Mouse (Mus musculus): Measurements from ENCODE around the gene Trim41.
"Not testable (repeated sequence)": the region's sequence is repeated elsewhere in the genome, so short reads cannot be mapped to it uniquely, and the experiment has no call there.

Trim41 gene

DNA sequence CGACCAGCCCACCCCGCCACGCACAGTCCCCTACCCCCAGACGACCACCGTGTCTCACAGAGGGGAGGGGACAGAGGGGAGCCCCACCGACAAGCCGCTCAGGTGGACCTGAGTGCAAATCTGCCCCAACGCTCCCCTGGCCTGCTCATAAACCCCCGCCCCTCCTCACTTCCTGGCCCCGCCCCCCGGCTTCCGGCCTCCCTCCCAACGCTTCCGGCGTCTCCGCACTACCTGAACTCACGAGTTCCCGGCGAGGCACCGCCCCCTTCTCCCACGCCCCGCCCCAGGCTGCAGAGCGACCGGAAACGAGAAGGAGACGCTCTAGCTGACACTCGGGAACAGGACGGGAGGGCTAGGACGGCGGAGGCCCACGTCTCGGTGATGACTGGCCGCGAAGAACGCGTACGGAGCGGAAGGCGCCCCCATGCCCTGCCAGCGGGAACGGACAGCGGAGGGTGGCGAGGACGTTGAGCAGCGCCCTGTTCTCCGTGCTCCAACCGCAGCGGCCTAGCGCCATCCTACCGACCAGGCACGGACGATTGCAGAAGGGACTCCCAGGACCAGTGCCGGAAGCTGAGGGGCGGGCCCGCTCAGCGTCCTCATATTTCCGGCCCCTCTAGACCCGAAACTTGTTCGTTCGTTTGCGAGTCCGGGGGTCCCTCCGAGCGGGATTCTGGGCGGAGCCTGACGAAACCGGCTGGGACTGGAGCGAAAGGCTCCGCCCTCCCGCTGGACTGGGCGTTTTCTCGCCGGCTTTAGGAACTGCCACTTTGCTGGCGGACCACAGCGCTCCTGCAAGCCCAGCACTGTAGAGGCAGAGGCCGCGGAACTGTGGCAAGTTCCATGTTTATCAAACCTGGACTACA is at the start of gene Trim41:
Gene Trim41 (minus strand): TSS at position 554 of the 866 bp plus-strand sequence.
- DNase-seq = peak; percentile 98

DNA sequence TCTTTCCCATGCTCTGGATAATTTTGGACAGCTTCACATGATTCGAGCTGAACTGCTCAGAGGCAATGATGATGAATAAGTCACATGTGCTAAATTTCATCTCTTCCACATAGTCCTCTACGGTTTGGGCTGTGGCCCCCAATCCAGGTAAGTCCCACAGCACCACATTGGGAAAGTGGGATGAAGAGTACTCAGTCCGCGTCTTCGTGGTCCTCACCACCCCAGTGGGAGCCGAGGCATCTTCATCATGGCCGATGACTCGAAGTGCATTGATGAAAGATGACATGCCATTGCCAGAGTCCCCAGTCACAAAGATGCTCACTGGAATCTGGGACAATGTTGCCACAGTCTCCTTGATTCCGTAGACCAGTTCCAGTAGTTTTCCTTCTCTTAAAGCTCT is 49.3 kb upstream of the Trim41 start:
- no peak for DNase-seq

DNA sequence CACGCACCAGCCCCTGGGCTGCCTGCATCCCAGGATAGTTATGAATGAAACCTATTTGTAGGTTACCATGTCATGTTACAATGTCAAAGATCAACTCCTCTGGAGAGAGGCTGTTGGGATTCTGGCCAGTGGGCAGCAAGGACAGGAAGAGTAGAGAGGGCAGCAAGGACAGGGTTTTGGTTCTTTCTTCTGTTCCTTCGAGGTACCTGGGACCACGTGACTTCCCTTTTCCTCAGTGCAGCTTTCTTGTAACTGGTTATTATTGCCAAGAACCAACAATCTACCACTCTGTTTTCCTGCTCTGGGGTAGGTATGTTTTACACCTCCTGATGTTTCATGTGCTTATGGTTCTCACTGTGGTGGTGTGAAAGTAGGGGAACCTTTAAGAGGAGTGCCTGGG is 46.7 kb upstream of the Trim41 start:
- DNase-seq = no peak

DNA sequence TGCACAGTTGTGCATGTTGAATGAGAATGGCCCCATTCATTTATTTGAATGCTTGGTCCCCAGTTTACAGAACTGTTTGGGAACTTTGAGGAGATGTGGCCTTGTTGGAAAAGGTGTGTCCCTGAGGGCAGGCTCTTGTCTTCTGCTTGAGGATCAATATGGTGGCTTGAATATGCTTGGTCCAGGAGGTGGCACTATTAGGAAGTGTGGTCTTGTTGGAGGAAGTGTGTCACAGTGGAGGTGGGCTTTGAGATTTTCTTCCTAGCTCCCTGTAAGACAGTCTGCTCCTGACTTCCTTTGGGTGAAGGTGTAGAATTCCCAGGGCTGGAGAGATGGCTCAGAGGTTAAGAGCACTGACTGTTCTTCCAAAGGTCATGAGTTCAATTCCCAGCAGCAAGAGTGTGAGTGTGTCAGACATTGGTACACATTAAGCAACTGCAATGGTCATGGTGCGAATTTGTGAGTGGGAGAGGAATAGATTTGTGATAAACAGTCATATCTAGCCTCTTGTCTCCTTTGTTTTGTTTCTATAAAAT is 45.7 kb upstream of the Trim41 start:
- DNase-seq = no peak

DNA sequence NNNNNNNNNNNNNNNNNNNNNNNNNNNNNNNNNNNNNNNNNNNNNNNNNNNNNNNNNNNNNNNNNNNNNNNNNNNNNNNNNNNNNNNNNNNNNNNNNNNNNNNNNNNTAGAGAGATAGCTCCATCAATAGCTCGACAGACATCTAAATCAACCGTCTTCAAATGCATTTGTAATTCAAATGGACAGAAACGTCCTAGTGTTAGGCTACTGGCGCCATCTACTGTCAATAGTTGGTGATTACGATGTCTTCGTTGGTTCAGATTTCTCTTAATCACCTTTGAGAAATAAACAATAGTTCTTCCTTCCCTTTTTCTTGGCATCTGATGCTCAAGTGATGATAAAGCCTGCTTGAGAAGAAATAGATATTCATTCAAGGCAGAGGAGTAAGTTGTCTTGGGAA is 41.9 kb upstream of the Trim41 start:
- no peak for DNase-seq

DNA sequence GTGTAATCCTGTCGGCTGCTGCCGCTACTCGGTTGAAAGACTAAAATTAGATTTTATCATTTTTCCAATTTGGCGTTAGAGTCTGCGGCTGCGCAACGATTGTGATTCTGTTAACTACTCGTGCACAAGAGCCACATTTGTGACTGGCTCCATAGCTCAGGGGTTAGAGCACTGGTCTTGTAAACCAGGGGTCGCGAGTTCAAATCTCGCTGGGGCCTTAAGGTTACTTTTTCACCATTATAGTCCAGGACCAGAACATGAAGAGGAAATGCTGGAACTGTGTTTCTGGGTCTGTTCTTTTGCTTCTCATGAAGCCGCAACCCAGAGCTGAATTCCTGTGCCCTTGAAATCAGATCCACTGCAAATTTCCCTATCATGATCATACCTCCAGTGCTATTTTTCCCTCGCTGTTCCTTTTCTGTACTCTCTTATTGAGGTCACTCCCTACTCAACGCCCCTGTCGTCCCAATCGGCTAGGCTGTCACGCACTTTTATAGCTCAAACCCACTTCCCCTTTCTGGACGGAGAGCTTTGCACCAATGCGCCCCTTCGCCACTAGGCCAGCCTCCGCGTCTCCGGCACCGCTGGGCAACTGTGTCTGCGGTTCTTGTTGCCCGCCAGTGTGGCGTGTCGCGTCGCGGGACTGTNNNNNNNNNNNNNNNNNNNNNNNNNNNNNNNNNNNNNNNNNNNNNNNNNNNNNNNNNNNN is 36.5 kb upstream of the Trim41 start:
- DNase-seq = peak; percentile 91

DNA sequence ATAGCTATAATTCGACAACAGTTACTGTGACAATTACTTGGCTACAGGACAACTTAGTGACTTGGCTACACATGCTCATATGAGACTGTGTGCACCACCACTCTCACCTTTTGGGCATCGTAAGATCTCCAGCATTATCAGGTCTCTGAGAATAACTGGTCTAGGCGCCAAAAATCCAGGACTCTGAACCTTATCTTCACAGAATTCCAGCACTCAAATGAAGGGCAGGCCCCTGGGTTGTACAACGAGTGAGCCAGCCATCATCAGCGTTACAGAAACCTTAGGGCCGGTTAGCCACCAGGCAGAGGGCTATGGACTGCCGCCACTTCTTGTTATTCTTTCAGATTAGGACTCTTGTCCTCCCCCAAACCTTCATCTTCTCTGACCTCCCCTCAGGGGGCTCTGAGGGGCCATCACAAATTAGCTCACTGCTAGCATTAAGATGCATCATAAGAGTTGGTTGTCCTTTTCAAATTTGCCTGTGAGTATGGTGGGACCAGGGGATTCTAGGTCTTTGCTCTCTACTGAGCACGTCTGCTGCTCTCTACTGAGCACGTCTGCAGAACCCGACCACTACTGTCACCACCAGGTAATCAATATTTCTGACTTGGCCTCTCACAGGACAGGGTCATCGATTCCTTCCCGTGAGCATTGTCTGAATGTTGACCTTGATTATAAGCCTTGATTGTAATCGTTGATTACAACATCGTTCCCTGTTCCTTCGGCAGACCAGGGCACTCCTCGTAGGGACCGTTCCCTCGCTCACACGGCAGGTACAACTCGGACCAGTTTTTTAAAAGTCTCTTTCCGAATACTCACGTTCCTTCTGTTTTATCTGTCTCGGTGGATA is 35.7 kb upstream of the Trim41 start:
- DNase-seq = no peak

DNA sequence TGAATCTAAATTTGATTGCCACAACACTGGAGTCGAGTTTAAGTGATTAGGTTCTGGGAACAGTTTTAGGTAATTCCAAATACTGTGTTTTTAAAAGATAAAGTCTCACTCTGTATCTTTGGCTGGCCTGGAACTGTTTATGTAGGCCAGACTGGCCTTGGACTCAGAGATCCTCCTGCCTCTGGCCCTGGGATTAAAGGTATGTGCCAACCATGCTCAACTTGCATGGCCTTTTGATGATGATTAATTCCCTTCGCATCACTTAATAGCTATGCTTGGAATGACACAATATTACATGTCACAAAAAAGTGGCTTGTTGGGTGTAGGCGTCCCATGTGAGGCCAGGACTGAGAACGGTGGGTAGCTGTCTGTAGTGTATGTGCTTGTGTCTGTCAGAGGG is 35.0 kb upstream of the Trim41 start:
- no peak for DNase-seq

DNA sequence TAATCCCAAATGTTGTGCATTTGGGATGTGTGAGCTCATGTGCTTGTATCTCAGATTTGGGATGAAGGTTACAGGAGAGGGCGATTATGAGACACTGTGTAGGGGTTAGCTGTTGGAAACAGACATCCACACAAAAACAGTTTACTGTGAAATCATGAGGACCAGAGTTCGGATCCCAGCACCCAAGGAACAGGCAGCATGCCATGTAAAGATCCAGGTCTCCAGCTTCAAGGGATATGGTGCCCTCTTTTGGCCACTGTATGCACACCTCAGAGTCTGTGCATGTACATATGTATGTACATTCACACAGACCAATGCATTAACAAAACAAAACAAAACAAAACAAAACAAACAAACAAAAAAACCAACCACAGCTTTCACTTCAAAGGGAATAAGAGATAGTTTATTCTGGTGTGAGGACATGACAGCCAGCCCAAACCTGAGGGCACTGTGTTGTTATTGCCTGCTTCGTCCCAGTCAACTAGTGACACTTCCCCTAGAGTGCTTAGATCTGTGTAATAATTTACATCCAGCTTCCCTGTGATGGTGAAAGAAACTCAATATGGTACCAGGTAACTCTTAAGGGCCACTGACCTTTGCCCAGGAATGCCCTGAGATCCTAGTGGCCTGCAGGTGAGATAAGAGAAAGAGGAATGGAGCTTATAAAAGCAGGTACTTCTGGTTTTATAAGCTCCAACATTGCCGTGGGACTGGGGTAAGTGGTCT is 34.3 kb upstream of the Trim41 start:
- no peak for DNase-seq

DNA sequence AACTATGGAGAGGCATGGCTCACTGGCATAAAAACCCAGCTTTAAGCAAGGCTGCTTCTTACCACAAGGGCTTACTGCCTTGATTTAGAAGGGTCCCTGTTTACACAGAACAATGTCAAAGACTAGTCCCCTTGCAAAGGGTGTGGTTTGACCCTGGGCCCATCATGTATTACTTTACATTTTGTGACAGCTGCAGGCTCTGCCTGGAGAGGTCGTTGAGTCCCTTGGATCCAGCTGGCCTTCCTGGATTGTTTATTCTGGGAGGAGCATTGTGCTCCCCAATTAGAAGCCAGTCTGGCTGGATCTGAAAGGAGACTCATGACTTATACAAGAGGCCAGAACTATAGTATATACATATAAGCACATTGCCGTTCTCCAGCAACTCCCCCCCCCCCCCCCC is 33.1 kb upstream of the Trim41 start:
- DNase-seq = no peak

DNA sequence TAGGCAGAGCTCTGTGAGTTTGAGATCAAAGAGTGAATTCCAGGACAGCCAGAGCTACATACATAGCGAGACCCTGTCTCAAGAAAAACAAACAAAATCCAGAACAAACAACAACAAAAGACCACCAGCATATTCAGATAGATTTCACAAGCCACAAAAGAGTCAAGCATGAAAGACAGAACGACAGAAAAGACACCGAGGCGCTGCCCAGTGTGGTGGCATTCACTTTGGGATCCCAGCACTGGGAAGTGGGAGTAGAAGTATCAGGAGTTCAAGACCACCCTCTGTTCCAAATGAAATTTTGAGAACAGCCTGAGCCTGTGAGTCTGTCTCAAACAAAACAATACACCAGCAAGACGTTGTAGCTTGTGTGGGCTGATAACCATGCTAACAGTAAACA is 29.7 kb upstream of the Trim41 start:
- DNase-seq = no peak

DNA sequence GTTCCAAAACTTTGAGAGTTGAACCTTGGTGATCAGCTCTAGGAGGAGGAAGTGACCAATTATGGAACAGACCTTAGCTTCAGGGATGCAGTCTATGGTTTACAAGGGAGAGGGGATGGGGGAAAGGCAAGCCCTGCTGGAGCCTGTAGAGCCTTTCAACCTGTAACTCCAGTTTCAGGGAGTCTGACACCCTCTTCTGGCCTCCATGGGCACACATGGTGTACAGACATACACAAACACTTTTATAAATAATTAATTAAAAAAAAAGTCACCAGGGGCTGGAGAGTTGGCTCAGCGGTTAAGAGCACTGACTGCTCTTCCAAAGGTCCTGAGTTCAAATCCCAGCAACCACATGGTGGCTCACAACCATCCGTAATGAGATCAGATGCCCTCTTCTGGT is 29.2 kb upstream of the Trim41 start:
- not testable (repeated sequence) for DNase-seq

DNA sequence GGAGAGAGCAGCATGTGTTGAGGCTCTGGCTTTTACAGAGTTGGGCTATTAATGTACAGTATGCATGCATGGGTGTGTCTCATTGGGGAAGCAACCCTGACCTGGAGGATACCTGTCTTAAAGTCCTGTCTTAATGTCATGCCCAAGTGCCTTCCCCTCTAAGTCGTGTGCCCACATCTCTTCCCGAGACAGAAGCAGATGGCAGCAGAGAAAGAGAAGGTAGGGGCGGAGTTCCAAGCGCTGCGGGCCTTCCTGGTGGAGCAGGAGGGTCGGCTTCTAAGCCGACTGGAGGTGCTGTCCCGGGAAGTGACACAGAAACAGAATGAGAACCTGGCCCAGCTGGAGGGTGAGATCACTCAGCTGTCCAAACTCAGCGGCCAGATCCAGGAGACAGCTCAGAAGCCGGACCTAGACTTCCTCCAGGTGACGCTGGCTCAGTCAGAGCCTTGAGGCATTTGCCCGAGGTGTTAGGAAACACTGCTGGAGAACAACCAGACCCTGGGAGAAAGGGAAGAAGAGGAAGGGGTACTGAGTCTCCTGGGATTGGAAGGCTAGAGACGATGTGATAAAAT is 28.2 kb upstream of the Trim41 start:
- DNase-seq = no peak

DNA sequence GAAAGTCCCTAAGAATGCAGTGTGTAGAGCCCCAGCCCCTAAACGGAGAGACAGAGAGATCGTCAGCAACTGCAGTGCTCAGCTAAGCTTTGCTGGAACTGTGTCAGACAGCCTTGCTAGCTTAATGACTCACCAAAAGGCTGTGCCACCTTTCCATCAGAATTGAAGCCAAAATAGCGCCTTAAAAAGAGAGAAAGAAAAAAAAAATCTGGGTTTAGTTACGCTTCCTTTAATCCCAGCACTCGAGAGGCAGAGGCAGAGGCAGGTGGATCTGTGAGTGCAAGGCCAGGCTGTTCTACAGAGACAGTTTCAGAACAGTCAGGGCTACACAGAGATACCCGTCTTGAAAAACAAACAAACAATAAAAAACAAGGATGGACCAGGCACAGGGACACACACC is 27.2 kb upstream of the Trim41 start:
- DNase-seq = no peak

DNA sequence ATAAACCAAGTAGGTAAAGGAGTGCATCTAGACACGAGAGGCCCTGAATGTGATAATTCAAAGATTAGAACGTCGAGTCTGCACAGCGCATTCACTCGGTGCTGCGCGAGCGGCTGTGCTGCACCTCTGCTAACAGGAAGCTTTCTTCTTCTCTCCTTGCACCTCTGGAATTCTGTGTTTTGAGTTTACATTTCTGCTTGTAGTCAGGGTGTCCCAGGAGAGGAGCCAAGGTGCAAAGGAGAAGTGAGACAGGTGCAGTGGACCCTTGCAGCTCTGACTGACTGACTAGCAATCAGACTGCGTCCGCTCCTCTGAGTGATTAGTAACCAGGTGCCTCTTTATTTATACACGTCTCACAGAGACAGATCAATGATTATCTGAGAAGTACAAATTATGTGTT is 26.0 kb upstream of the Trim41 start:
- no peak for DNase-seq

DNA sequence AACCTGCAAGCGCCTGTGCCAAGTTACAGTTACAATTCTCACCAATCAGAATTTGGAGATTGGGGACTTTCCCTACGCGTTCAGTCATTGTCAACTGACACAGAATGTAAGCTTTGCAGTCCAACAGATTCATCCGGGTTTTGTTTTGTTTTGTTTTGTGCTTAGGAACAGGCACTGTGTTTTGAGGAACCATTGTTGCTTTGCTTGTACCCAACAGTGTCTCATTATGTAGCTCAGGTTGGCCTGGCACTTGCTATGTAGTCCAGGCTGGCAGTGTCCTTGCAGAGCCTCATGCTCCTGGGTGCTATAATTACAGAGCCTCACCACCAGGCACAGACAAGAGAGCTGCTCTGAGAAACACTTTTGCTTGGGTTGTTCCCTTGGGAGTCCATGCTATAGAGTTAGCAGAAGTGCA is 25.2 kb upstream of the Trim41 start:
- DNase-seq = no peak

DNA sequence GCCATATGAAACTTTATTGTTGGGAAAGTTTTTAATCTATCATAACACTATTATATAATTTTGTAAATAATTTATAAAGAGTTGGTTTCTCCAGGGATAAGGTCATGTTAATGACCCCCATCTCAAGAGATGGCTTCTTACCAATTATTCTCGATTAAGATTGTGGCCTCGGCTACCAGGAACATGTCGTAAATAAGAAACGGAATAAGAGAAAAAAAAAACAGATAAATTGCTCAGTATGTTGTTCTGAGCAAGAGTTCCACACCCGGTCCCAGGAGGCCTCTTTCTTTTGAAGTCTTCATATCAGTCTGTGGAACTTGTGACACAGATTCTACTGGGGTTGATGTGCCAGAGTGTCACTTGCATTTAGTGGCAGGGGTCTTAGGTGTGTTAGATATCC is 24.1 kb upstream of the Trim41 start:
- no peak for DNase-seq

DNA sequence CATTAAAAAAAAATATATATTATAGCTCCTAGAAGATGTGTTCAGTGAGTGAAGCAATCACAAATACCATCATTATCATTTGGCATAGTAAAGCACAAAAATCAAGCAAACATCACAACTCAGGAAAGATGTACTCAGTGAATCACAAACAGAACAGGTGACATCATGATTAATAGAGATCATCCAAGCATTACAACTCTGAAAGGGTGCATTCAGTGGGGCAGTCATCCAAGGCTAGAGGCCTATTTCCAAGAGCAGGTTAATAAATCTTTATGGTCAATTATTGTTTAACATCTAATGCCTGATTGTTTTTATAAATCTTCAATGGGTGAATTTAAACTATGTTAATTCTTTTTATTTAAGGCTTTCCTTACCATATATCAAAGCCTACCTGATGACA is 23.7 kb upstream of the Trim41 start:
- no peak for DNase-seq

DNA sequence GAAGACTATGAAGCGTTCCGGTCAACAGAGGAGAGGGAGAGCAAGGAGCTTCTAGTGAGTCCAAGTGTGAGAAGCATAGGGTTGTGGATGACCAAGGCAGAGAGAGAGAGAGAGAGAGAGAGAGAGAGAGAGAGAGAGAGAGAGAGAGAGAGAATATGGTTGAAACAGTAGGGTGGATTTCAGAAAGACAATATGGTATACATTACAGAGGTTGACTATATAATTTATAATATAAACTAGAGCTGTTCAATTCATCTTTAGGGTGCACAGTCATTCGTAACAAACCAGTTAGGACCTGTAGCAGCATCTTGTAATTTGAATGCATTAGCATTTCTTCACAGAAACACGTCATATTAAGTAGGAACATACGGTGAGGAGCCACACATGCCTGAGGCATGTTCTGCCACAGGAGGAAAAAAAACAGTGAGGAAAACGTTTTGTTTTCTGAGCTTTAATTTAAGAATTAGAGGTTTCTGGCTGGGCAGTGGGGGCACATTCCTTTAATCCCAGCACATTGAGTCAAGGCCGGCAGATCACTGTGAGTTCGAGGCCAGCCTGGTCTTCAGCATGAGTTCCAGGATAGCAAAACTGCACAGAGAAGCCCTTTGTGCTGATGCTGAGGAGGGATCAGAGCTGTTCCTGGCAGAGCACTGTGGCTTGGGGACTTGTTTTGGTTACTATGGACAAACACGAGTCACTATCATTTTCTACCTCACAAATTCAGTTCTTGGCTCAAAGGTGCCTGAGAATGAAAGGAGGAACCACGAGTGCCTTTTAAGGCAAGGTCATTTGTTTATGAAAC is 21.9 kb upstream of the Trim41 start:
- DNase-seq = no peak

DNA sequence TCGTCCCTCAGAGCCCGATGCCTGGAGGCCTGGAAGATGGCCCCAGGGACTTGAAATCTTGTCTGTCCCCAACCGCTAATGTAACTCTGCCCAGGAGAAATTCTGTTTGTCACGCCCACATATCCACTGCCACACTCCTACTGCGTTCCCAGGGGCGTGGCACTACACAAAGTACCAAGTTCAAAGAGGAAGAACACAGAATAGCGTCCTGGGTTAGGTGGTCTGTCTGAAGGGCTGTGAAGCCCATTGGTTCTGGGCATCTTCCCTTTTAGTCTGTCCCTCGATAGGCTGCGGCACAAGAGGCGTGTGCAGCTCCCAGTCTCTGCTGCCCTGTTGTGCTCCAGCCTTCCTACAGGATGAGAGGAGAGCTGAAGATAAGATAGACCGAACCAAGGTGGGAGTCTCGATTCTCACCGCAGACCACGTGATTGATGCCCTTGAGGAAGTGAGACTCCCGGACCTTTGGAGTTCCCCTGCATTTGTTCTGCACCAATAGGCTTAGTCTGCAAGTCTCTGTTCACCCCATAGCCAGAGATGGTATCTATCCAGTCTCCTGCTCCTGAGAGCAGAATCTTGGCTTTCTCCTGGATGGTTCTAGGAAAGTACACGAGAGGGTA is 21.1 kb upstream of the Trim41 start:
- DNase-seq = peak; percentile 20

All from right cerebral cortex, postnatal 25 days (tissue).